Comparison of ENCODE assay signal across 20 mouse cellular contexts in the genomic region with DNA sequence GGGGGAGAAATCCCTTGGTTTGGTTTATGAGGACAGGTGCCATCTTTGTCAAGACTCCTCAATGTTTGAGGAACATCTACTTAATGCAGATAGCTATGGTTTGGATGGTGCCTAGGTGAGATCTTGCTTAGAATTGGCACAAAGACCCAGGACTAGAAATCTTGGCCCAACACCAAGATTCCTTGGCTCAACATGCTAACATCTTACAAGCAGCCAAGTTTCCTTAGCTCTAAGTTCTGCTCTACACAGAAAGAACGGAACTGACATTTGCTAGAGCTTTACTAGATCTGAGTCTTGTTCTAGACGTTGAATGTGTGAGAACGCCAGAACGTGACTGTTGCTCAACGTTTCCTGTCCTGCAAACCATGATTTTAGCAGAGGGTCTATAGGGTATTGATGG. TPM values are rescaled to one million over a fixed set of nuclear protein-coding genes. Genes with fewer than 3 reads are reported as not detected.
DNase-seq lines count a peak whose midpoint lies in the region; ATAC-seq lines count a peak whose summit lies in the region.
"Had no signal": no experiment of that assay in that cellular context is flagged by ENCODE, and none has a peak within 500 bp of the region (broad histone marks: within the 10 kb centered on the region; RNA-seq: fewer than 3 reads in every experiment).

No protein-coding gene starts in this region.

- WGBS in forebrain, embryonic 13.5 days: 86% methylated on average over 5 of the region's 5 CpGs
- 93% methylated on average over 5 of the region's 5 CpGs for WGBS in forebrain, embryonic 12.5 days
- 90% methylated on average over 5 of the region's 5 CpGs for WGBS in neural tube, embryonic 15.5 days

- H3K9ac ChIP-seq in forebrain, embryonic 13.5 days: no peak overlapping the region
- H3K9ac ChIP-seq in forebrain, embryonic 12.5 days: no peak overlapping the region
- no peak overlapping the region for H3K9ac ChIP-seq in neural tube, embryonic 15.5 days (replicated peaks)
- H3K9ac ChIP-seq: kidney, embryonic 15.5 days; limb, embryonic 15.5 days; liver, postnatal 0 days; neural tube, embryonic 13.5 days had no signal

- no peak overlapping the region for H3K4me2 ChIP-seq in forebrain, embryonic 13.5 days
- no peak overlapping the region for H3K4me2 ChIP-seq in forebrain, embryonic 12.5 days
- no peak overlapping the region for H3K4me2 ChIP-seq in neural tube, embryonic 15.5 days
- H3K4me2 ChIP-seq: kidney, embryonic 15.5 days; limb, embryonic 15.5 days; neural tube, embryonic 13.5 days had no signal

- intact Hi-C loops in left cerebral cortex, postnatal 14 days (cut with DNase I): no loop called here

- ATAC-seq in forebrain, embryonic 13.5 days: 0 out of 2 replicates have a peak, but pooled peaks have one; percentile 34
- ATAC-seq in forebrain, embryonic 12.5 days (ENCODE audit: low FRiP score): no peak
- no peak for ATAC-seq in neural tube, embryonic 15.5 days (ENCODE audit: low FRiP score)
- ATAC-seq: liver, postnatal 0 days had no signal

- DNase-seq in left cerebral cortex, postnatal 14 days (ENCODE audit: low spot score in 2 of 2): peak; percentile 24 to 61
- DNase-seq in left cerebral cortex, adult 11 months (ENCODE audit: low spot score): no peak
- DNase-seq in right cerebral cortex, postnatal 25 days: peak; percentile 5
- no peak for DNase-seq in right cerebral cortex, postnatal 4 days
- DNase-seq: gastrocnemius, postnatal 10 days; heart, adult 2 months; liver, postnatal 0 days; thymus, postnatal 36 days had no signal

- no peak overlapping the region for H3K4me3 ChIP-seq in forebrain, embryonic 13.5 days
- H3K4me3 ChIP-seq in forebrain, embryonic 12.5 days (replicated peaks): no peak overlapping the region
- no peak overlapping the region for H3K4me3 ChIP-seq in neural tube, embryonic 15.5 days (replicated peaks)
- H3K4me3 ChIP-seq: heart, adult 2 months; kidney, embryonic 15.5 days; left cerebral cortex, adult 2 months; limb, embryonic 15.5 days; neural tube, embryonic 13.5 days had no signal

- no peaks in the 10 kb centered on the region for H3K27me3 ChIP-seq in forebrain, embryonic 13.5 days
- H3K27me3 ChIP-seq in forebrain, embryonic 12.5 days: no peaks in the 10 kb centered on the region
- no peaks in the 10 kb centered on the region for H3K27me3 ChIP-seq in neural tube, embryonic 15.5 days (replicated peaks)
- H3K27me3 ChIP-seq: kidney, embryonic 15.5 days; limb, embryonic 15.5 days; neural tube, embryonic 13.5 days had no signal

- no peaks in the 10 kb centered on the region for H3K9me3 ChIP-seq in forebrain, embryonic 13.5 days (replicated peaks)
- no peaks in the 10 kb centered on the region for H3K9me3 ChIP-seq in forebrain, embryonic 12.5 days
- no peaks in the 10 kb centered on the region for H3K9me3 ChIP-seq in neural tube, embryonic 15.5 days (replicated peaks)
- H3K9me3 ChIP-seq: kidney, embryonic 15.5 days; limb, embryonic 15.5 days; neural tube, embryonic 13.5 days had no signal

- no peaks in the 10 kb centered on the region for H3K36me3 ChIP-seq in forebrain, embryonic 13.5 days (ENCODE audit: poor library complexity, severe bottlenecking)
- no peaks in the 10 kb centered on the region for H3K36me3 ChIP-seq in forebrain, embryonic 12.5 days (replicated peaks)
- no peaks in the 10 kb centered on the region for H3K36me3 ChIP-seq in neural tube, embryonic 15.5 days
- H3K36me3 ChIP-seq: kidney, embryonic 15.5 days; limb, embryonic 15.5 days; neural tube, embryonic 13.5 days had no signal

- H3K4me1 ChIP-seq in forebrain, embryonic 13.5 days: peaks cover 20% of the 10 kb centered on the region; the same call in 1 of the 2 replicates
- peaks cover 3% of the 10 kb centered on the region; the same call in 1 of the 2 replicates for H3K4me1 ChIP-seq in forebrain, embryonic 12.5 days
- no peaks in the 10 kb centered on the region for H3K4me1 ChIP-seq in neural tube, embryonic 15.5 days
- H3K4me1 ChIP-seq: kidney, embryonic 15.5 days; limb, embryonic 15.5 days had no signal

- peak overlapping the region; percentile 35 for H3K27ac ChIP-seq in forebrain, embryonic 13.5 days
- no peak overlapping the region for H3K27ac ChIP-seq in forebrain, embryonic 12.5 days
- H3K27ac ChIP-seq in neural tube, embryonic 15.5 days (replicated peaks): no peak overlapping the region
- H3K27ac ChIP-seq: heart, adult 2 months; kidney, embryonic 15.5 days; left cerebral cortex, adult 2 months; limb, embryonic 15.5 days; neural tube, embryonic 13.5 days; stomach, postnatal 0 days had no signal

RNA-seq across cellular contexts. Expression of a gene that starts 10.7 kb away (rescaled TPM):
- 4.1 and 5.1 TPM in 2 replicates for polyA plus RNA-seq in forebrain, embryonic 13.5 days (2015; fragmentation: Nextera tagmentation; extraction: Ambion mirVana)
- 5.7 and 5.8 TPM in 2 replicates for polyA plus RNA-seq in forebrain, embryonic 12.5 days (2016; fragmentation: Nextera tagmentation; extraction: Ambion mirVana)
- under 1 TPM; 0.38 to 0.92 TPM for total RNA-seq in left cerebral cortex, postnatal 14 days (2021)
- 2.3 and 2.7 TPM in 2 replicates for polyA plus RNA-seq in neural tube, embryonic 15.5 days (2015; fragmentation: Nextera tagmentation; extraction: Ambion mirVana)
- total RNA-seq: gastrocnemius, postnatal 10 days; heart, adult 2 months; heart, postnatal 14 days; megakaryocyte, adult 5-6 weeks; monocyte, adult 5-6 weeks had no signal
- polyA plus RNA-seq: C2C12; limb, embryonic 15.5 days; liver, postnatal 0 days had no signal

Comparison
In these comparisons a context has a peak if more than half of its experiments do, and no peak if none do; other contexts are left out.
1. DNase-seq: peak in left cerebral cortex, postnatal 14 days (2 of 2) and right cerebral cortex, postnatal 25 days (single experiment); none in left cerebral cortex, adult 11 months (single experiment) and right cerebral cortex, postnatal 4 days (single experiment).